Mouse (Mus musculus) heart, embryonic 12.5 days (tissue): ENCODE results near the gene Gli3. TPM values are rescaled to one million over a fixed set of nuclear protein-coding genes. Genes with fewer than 3 reads are reported as not detected.

Source experiments
- ATAC-seq: fragments of 200-750 bp; cut with Nextera tagmentation; 2 replicates; pipeline ENCODE4 v1.8.0; 2017; ENCODE audit warnings: moderate TSS enrichment, moderate library complexity; ENCODE audit not compliant: insufficient number of reproducible peaks, low FRiP score
- H3K27ac ChIP-seq: fragments of 300-500 bp; sonication (generic); 2 replicates; pipeline ENCODE4 v1.5.1; 2016; ENCODE audit warnings: mild to moderate bottlenecking, moderate library complexity; ENCODE audit not compliant: poor library complexity, severe bottlenecking
- H3K27me3 ChIP-seq: fragments of 300-500 bp; sonication (generic); replicated peaks from 2 replicates; pipeline ENCODE4 v1.6.1; 2016; ENCODE audit warnings: mild to moderate bottlenecking, moderate library complexity
- H3K36me3 ChIP-seq: fragments of 300-500 bp; sonication (generic); 2 replicates; pipeline ENCODE4 v1.6.1; 2016; ENCODE audit warnings: mild to moderate bottlenecking, moderate library complexity
- H3K4me1 ChIP-seq: fragments of 300-500 bp; sonication (generic); replicated peaks from 2 replicates; pipeline ENCODE4 v1.6.1; 2016; ENCODE audit warnings: mild to moderate bottlenecking
- H3K4me2 ChIP-seq: fragments of 300-500 bp; sonication (generic); 2 replicates; pipeline ENCODE4 v1.6.1; 2016; ENCODE audit warnings: mild to moderate bottlenecking, moderate library complexity
- H3K4me3 ChIP-seq: fragments of 300-500 bp; sonication (generic); 2 replicates; pipeline ENCODE4 v1.5.1; 2016; ENCODE audit warnings: mild to moderate bottlenecking
- H3K9ac ChIP-seq: fragments of 300-500 bp; sonication (generic); 2 replicates; pipeline ENCODE4 v1.6.1; 2016; ENCODE audit warnings: mild to moderate bottlenecking, moderate library complexity
- H3K9me3 ChIP-seq: fragments of 300-500 bp; sonication (generic); replicated peaks from 2 replicates; pipeline ENCODE4 v1.6.1; 2016; ENCODE audit warnings: mild to moderate bottlenecking, moderate library complexity
- WGBS: fragments of 180-500 bp; shearing (Covaris S2); methylation state at CpG from one replicate; pipeline ENCODE4 v1.1.7; 2016; 5-methylcytosine and 5-hydroxymethylcytosine counted together
- polyA plus RNA-seq: library from polyadenylated mRNA; unstranded; fragments of >200 nt; fragmentation: Nextera tagmentation; extraction: Ambion mirVana; gene quantifications from 2 replicates; pipeline ENCODE4 v1.2.1, GENCODE M21; 2016

Gene Gli3
- polyA plus RNA-seq, 1 experiment from 2014 or later: 10.0 TPM

DNA sequence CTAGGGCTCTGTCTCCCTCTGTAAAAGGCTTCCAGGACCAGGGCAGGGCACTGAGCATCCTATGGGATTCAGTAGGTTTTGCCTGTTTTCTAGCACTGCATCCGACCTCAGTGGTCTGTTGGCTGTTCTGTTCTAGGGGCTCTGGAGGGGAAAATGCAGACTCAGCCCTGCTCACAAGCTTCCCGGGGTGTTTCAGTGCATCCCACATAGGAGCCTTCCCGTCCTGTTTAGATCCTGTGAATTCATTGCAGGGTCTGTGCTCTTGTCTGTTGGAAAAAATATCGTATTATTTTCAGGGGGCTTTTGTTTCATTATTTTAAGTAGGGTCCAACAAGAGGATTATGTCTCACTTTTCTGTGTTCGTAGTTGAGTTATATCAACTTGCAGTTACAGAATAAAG lies 139.1 kb downstream of the Gli3 start:
- Histone ChIP-seq H3K27ac (no peak overlapping the region), H3K36me3 (no peaks in the 10 kb centered on the region), H3K9ac (no peak overlapping the region), H3K27me3 (peaks cover 52% of the 10 kb centered on the region), H3K4me1 (peaks cover 23% of the 10 kb centered on the region), H3K4me2 (no peak overlapping the region), H3K9me3 (no peaks in the 10 kb centered on the region), H3K4me3 (no peak overlapping the region)
- whole genome bisulfite sequencing: 32% methylated on average over 5 of the region's 5 CpGs
- ATAC-seq: no peak

DNA sequence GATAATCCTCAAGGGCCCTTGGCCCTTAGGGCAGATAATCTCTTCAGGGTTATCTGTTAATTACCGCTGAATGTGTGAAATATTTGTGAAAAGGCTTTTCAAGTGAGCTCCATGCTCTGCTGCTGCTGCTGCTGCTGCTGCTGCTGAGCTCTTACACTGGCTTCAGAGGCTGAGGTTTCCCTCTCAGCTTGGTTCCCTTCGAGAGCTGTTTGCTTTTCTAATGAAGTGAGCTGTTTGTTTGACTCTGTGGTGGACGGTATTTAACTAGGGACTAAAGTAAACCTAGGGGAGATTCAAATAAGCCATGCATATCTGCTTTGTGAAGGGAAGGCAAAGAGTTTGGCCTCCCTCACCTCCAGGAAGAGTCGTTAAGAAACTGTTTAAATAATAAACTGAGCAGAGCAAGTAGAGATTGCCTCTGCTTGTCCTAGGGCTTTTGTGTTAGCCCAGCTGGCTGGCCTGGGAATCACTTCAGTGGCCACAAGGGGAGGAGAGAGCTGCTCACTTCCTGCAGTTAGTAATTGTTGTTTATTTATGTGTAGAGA lies 139.7 kb downstream of the Gli3 start:
- WGBS: 6% methylated on average over 4 of the region's 4 CpGs
- Histone ChIP-seq H3K4me1 (peaks cover 19% of the 10 kb centered on the region), H3K9ac (no peak overlapping the region), H3K27me3 (peaks cover 54% of the 10 kb centered on the region), H3K4me3 (no peak overlapping the region), H3K9me3 (no peaks in the 10 kb centered on the region), H3K36me3 (no peaks in the 10 kb centered on the region), H3K4me2 (no peak overlapping the region), H3K27ac (no peak overlapping the region)
- ATAC-seq: no peak

DNA sequence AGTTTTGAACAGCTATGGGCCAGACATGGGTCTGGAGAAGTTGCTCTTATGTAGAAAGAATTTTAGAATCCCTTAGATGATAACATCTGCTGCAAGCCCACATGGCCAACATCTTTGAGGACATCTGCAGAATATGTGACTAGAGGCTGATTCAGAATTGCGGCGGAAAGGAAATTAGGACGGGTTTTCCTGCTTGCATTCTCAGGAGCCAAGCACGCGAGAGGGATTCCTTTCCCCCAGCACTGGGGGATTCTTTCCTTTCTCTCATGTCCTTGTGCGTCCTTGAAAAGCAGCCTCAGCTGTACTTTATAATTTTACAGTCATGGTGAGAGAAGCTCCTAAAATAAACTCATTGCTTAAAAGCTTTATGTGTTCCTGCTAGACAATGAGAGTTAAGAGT lies 141.0 kb downstream of the Gli3 start:
- ATAC-seq: no peak
- WGBS: 45% methylated on average over 6 of the region's 6 CpGs
- H3K27me3 ChIP-seq: peaks cover 42% of the 10 kb centered on the region
- no peak overlapping the region for H3K4me2 ChIP-seq
- no peaks in the 10 kb centered on the region for H3K36me3 ChIP-seq
- peaks cover 22% of the 10 kb centered on the region for H3K4me1 ChIP-seq
- H3K9ac ChIP-seq: no peak overlapping the region
- H3K27ac ChIP-seq: no peak overlapping the region
- H3K9me3 ChIP-seq: no peaks in the 10 kb centered on the region
- no peak overlapping the region for H3K4me3 ChIP-seq

DNA sequence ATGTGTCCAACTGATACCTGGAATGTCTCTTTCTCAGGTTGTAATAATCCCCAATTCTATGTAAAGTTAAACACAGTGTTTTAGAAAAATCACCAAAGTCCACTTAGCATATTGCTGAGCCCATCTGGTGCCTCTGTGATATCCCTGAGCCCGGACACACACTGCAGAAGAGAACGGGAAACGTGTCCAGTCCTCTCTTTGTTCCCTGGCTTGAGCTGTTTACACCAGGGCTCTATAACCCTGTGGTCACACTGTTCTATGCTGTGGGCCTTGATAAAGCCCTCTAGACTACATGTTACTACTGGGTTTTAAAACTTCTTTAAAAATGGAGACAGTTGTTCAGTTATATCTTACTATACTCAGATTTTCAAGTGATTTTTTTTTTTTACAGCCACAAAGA lies 154.4 kb downstream of the Gli3 start:
- no peak overlapping the region for H3K4me2 ChIP-seq
- no peaks in the 10 kb centered on the region for H3K4me1 ChIP-seq
- H3K27me3 ChIP-seq: 0 out of 2 replicates have a peak, but pooled peaks cover 6% of the 10 kb centered on the region
- H3K36me3 ChIP-seq: no peaks in the 10 kb centered on the region
- no peak overlapping the region for H3K9ac ChIP-seq
- no peak overlapping the region for H3K4me3 ChIP-seq
- H3K9me3 ChIP-seq: no peaks in the 10 kb centered on the region
- WGBS: 67% methylated on average over 3 of the region's 3 CpGs
- ATAC-seq: no peak
- no peak overlapping the region for H3K27ac ChIP-seq

DNA sequence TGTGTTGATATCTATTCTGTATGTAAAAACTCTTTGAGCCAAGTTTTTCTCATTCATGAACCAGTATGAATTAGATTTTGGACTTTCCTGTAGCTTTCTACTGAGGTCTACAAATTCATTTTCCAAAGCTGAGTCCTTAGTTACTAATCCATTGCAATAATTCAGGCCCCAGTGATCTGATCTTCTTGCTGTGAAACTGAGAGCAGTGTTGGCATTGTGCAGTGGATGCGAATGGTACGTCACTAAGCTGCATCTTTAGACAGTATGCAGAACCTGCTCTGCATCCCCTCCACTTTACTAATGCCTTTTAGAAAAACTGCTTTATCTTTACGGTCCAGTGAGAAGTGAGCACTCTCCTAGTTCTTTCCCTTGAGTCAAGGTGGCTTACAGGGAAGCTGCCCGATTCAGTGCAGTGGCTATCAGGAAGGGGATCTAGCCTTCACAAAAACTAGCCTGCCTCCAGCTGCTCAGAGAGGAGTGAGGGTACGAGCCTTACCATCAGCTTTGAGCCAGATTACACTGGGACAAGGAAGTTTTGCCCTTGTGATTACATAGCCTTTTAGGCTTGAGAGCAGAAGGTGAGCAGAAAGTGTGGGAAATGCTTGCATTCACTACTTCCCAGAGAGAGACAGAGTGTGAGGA lies 155.1 kb downstream of the Gli3 start:
- Histone ChIP-seq H3K36me3 (no peaks in the 10 kb centered on the region), H3K27me3 (0 out of 2 replicates have a peak, but pooled peaks cover 9% of the 10 kb centered on the region), H3K4me3 (no peak overlapping the region), H3K9ac (no peak overlapping the region), H3K27ac (no peak overlapping the region), H3K4me1 (0 out of 2 replicates have a peak, but pooled peaks cover under 1% of the 10 kb centered on the region), H3K4me2 (no peak overlapping the region), H3K9me3 (no peaks in the 10 kb centered on the region)
- 52% methylated on average over 5 of the region's 5 CpGs for WGBS
- ATAC-seq: no peak

GRCm38 (mm10) chr13:15621009-15621408 lies 158.0 kb downstream of the Gli3 start:
- H3K9ac ChIP-seq: no peak overlapping the region
- H3K4me2 ChIP-seq: no peak overlapping the region
- peaks cover 14% of the 10 kb centered on the region; the same call in 1 of the 2 replicates for H3K27me3 ChIP-seq
- ATAC-seq: no peak
- no peaks in the 10 kb centered on the region for H3K9me3 ChIP-seq
- H3K36me3 ChIP-seq: no peaks in the 10 kb centered on the region
- no peak overlapping the region for H3K27ac ChIP-seq
- H3K4me3 ChIP-seq: no peak overlapping the region
- 77% methylated on average over 7 of the region's 7 CpGs for WGBS
- peaks cover 7% of the 10 kb centered on the region; the same call in 1 of the 2 replicates for H3K4me1 ChIP-seq

DNA sequence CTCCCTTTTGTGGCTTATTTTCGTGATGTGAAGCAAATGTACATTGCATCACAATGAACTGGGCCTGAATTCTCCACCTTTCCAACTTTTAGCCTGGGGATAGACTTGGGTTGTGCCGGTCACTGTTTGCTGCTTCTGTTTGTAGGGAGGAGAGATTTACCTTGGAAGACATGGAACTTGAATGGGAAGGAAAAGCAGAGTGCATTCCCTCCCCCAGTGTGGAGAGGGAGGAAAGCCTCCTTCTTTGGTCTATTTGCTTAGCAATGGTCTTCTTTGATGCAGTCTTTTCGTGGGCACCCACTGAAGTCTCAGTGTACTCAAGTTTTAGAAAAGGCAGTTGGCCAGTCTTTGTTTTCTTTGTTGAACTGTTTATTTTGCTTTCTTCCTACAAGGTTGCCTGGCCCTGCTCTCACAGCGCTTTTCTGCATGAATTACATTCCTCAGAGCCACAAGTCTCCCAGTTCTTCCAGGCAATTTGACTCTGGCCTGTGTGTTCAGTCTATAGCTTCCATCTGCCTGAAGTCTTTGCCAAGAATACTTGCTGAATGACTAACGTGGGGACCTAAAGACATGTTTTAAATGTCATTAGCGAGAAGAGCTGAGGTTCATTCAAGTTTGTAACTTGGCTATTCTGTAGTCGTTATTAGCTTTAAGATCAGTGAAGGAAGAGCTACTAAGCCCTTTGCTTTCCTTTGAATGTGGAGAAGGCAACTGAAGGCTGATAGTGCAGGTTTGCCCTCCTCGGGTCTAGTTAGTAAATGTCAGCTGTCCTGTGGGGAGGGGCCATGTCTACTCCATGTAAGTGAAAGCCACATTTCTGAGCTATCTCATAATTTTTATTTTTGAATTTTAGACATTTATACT lies 161.7 kb downstream of the Gli3 start:
- H3K9me3 ChIP-seq: no peaks in the 10 kb centered on the region
- H3K4me3 ChIP-seq: no peak overlapping the region
- H3K36me3 ChIP-seq: no peaks in the 10 kb centered on the region
- peaks cover 14% of the 10 kb centered on the region; the same call in 1 of the 2 replicates for H3K27me3 ChIP-seq
- 44% methylated on average over 8 of the region's 8 CpGs for WGBS
- H3K9ac ChIP-seq: no peak overlapping the region
- no peak for ATAC-seq
- no peak overlapping the region for H3K27ac ChIP-seq
- peaks cover 7% of the 10 kb centered on the region; the same call in 1 of the 2 replicates for H3K4me1 ChIP-seq
- H3K4me2 ChIP-seq: no peak overlapping the region

GRCm38 (mm10) chr13:15641548-15641947 lies 178.5 kb downstream of the Gli3 start:
- 82% methylated on average over 1 of the region's 1 CpGs for WGBS
- H3K27ac ChIP-seq: no peak overlapping the region
- no peaks in the 10 kb centered on the region for H3K27me3 ChIP-seq
- H3K4me3 ChIP-seq: no peak overlapping the region
- H3K9me3 ChIP-seq: no peaks in the 10 kb centered on the region
- H3K4me1 ChIP-seq: 0 out of 2 replicates have a peak, but pooled peaks cover 3% of the 10 kb centered on the region
- no peak overlapping the region for H3K9ac ChIP-seq
- no peak overlapping the region for H3K4me2 ChIP-seq
- ATAC-seq: no peak
- H3K36me3 ChIP-seq: peaks cover 9% of the 10 kb centered on the region

GRCm38 (mm10) chr13:15660502-15660901 lies 197.5 kb downstream of the Gli3 start:
- WGBS: 56% methylated on average over 5 of the region's 5 CpGs
- H3K27me3 ChIP-seq: peaks cover 46% of the 10 kb centered on the region
- H3K4me1 ChIP-seq: peaks cover 5% of the 10 kb centered on the region
- peaks cover 23% of the 10 kb centered on the region; the same call in 1 of the 2 replicates for H3K36me3 ChIP-seq
- H3K4me2 ChIP-seq: no peak overlapping the region
- H3K9ac ChIP-seq: no peak overlapping the region
- no peak overlapping the region for H3K4me3 ChIP-seq
- no peak for ATAC-seq
- no peaks in the 10 kb centered on the region for H3K9me3 ChIP-seq
- H3K27ac ChIP-seq: no peak overlapping the region

GRCm38 (mm10) chr13:15662375-15662774 lies 199.3 kb downstream of the Gli3 start:
- no peak for ATAC-seq
- no peak overlapping the region for H3K9ac ChIP-seq
- H3K27me3 ChIP-seq: peaks cover 52% of the 10 kb centered on the region
- H3K27ac ChIP-seq: no peak overlapping the region
- no peak overlapping the region for H3K4me3 ChIP-seq
- H3K36me3 ChIP-seq: peaks cover 23% of the 10 kb centered on the region; the same call in 1 of the 2 replicates
- peaks cover 14% of the 10 kb centered on the region for H3K4me1 ChIP-seq
- H3K9me3 ChIP-seq: no peaks in the 10 kb centered on the region
- H3K4me2 ChIP-seq: no peak overlapping the region
- WGBS: 66% methylated on average over 10 of the region's 10 CpGs
